Mouse (Mus musculus): ENCODE measurements at regions not wholly inside any gene's neighbourhood (a gene's known extent, or its start where the extent isn't known, plus 50 kb on each side); places are given as distances from the start of the nearest gene placed in this dataset.
"Not testable (repeated sequence)": the region's sequence is repeated elsewhere in the genome, so short reads cannot be mapped to it uniquely, and the experiment has no call there.

DNA sequence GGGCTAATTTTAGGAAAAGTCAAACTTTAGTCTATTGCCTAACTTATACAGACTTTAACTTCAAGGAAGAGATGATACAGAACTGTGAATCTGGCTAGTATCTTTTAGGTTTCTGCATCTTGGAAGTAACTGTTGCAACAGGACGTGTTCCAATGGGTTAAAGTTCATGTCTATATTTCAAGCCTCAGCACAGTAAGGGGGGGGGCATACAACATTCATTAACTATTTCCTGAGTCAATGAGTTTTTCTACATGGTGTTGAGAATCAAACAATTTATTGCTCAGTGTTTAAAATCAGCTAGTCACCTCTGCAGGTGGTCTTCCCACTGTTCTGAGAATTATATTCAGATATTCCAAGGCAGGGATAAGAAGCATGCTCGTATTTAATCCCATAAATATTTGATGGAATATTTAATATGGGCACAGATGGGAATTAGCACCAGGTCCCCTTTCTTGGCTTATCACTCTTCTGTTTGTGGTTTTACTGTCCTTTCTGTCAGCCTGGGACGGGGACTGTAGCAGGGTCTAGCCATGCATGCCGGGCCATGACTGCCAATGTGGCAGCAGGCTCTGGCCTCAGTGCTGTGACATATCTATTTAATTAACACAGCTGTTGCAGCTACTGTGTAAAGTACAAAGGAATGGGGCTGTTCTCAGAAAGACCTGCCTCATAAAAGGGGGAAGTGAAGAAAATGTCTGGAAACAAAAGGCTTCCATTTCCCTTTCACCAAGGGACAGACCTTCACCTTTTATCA lies 201.8 kb upstream of the Rarb start:
- no peaks in the 10 kb centered on the region for H3K4me1 ChIP-seq (replicated peaks; ENCODE audit: control insufficient read depth, insufficient read depth, low read length)
- 27% methylated on average over 4 of the region's 4 CpGs for WGBS
- H3K4me3 ChIP-seq (replicated peaks; ENCODE audit: low read length): no peak overlapping the region
- no peaks in the 10 kb centered on the region for H3K27me3 ChIP-seq (replicated peaks; ENCODE audit: control insufficient read depth, insufficient read depth, low read length)
- no peak overlapping the region for H3K9ac ChIP-seq (replicated peaks; ENCODE audit: low read depth, low read length)
- no peaks in the 10 kb centered on the region for H3K36me3 ChIP-seq (ENCODE audit: control insufficient read depth, insufficient read depth)
- H3K27ac ChIP-seq (ENCODE audit: low read length): no peak overlapping the region
- H3K4me2 ChIP-seq (ENCODE audit: low read length): no peak overlapping the region
- no peaks in the 10 kb centered on the region for H3K9me3 ChIP-seq (ENCODE audit: control insufficient read depth, low read length)
- ATAC-seq: peak; percentile 50; the same call in 1 of the 2 replicates

DNA sequence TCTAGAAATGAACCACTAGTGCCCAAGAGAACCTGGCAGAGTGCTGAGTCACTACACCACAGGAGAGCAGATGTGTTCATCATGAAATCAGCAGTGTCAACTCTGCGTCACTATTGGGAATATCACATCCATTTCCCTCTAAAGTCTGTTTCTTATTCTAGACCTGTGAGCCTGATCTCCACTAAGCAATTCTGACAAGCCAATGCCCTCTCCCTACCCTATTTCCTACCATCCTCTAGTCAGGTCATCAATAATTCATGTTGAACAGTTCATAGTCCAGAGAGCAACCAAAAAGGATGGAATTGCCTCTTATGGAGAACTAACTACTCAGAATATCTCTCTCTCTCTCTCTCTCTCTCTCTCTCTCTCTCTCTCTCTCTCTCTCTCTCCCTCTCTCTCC lies 194.0 kb upstream of the Rarb start:
- Histone ChIP-seq H3K9ac (replicated peaks; ENCODE audit: low read depth, low read length) (no peak overlapping the region), H3K4me1 (replicated peaks; ENCODE audit: control insufficient read depth, insufficient read depth, low read length) (no peaks in the 10 kb centered on the region), H3K27me3 (replicated peaks; ENCODE audit: control insufficient read depth, insufficient read depth, low read length) (no peaks in the 10 kb centered on the region), H3K36me3 (ENCODE audit: control insufficient read depth, insufficient read depth) (no peaks in the 10 kb centered on the region), H3K27ac (ENCODE audit: low read length) (no peak overlapping the region), H3K4me3 (replicated peaks; ENCODE audit: low read length) (no peak overlapping the region), H3K9me3 (ENCODE audit: control insufficient read depth, low read length) (no peaks in the 10 kb centered on the region), H3K4me2 (ENCODE audit: low read length) (no peak overlapping the region)
- no peak for ATAC-seq
- 96% methylated on average over 1 of the region's 1 CpGs for WGBS

DNA sequence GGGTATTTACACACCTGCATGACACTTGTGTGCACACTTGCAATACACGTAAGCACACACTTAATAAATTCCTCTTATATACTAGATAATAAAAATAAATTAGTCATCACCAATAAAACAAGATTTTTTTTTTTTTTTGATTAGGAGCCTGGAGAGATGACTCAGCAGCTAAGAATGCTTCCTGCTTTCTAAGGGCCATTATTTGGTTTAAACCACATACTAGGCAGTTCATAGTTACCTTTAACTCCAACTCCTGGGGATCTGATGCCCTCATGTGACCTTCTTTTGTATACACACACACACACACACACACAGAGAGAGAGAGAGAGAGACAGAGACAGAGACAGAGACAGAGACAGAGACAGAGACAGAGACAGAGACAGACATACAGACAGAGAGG lies 193.2 kb upstream of the Rarb start:
- H3K36me3 ChIP-seq (ENCODE audit: control insufficient read depth, insufficient read depth): no peaks in the 10 kb centered on the region
- no peaks in the 10 kb centered on the region for H3K4me1 ChIP-seq (replicated peaks; ENCODE audit: control insufficient read depth, insufficient read depth, low read length)
- no peak for ATAC-seq
- H3K9me3 ChIP-seq (ENCODE audit: control insufficient read depth, low read length): no peaks in the 10 kb centered on the region
- WGBS: 96% methylated on average over 1 of the region's 1 CpGs
- no peak overlapping the region for H3K4me2 ChIP-seq (ENCODE audit: low read length)
- no peak overlapping the region for H3K9ac ChIP-seq (replicated peaks; ENCODE audit: low read depth, low read length)
- no peaks in the 10 kb centered on the region for H3K27me3 ChIP-seq (replicated peaks; ENCODE audit: control insufficient read depth, insufficient read depth, low read length)
- H3K27ac ChIP-seq (ENCODE audit: low read length): no peak overlapping the region
- H3K4me3 ChIP-seq (replicated peaks; ENCODE audit: low read length): no peak overlapping the region

DNA sequence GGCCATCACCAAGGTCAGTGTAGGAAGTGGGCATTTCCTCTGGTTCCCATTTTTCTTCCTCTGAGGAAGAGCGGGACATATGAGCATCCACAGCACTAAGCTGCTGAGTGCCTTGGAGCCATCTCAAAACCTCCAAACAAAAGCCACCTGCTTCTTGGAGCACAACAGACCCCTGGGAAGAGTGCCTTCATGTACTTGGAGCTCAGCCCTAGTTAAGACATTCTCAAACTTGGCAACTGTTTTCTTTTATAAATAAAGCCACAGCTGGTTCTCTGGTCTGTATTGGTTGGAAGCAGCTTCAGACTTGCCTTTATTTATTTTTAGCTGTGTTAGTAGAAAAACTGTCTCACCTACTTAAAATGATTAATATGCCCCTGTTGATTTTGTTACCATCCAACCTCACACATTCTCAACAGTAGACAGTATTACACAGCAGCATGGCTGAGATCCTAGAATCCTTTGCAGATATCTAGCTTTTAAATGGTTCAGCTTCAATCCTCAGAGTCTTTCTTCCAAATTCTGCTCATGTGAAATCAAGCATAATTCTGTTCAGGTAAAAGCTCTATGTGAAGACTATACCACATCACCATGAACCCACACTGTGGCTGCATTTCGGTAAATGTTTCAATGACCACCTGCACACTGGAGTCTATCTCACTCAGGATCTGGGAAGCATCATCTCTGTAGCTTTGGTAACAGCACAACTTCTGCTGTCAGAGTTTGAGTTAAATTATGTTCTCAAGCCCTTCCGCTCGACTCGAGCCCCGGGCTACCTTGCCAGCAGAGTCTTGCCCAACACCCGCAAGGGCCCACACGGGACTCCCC lies 186.4 kb upstream of the Rarb start:
- Histone ChIP-seq H3K27me3 (replicated peaks; ENCODE audit: control insufficient read depth, insufficient read depth, low read length) (no peaks in the 10 kb centered on the region), H3K27ac (ENCODE audit: low read length) (no peak overlapping the region), H3K9ac (replicated peaks; ENCODE audit: low read depth, low read length) (no peak overlapping the region), H3K4me3 (replicated peaks; ENCODE audit: low read length) (no peak overlapping the region), H3K4me2 (ENCODE audit: low read length) (no peak overlapping the region), H3K36me3 (ENCODE audit: control insufficient read depth, insufficient read depth) (no peaks in the 10 kb centered on the region), H3K4me1 (replicated peaks; ENCODE audit: control insufficient read depth, insufficient read depth, low read length) (no peaks in the 10 kb centered on the region), H3K9me3 (ENCODE audit: control insufficient read depth, low read length) (no peaks in the 10 kb centered on the region)
- ATAC-seq: no peak
- WGBS: 93% methylated on average over 8 of the region's 8 CpGs

DNA sequence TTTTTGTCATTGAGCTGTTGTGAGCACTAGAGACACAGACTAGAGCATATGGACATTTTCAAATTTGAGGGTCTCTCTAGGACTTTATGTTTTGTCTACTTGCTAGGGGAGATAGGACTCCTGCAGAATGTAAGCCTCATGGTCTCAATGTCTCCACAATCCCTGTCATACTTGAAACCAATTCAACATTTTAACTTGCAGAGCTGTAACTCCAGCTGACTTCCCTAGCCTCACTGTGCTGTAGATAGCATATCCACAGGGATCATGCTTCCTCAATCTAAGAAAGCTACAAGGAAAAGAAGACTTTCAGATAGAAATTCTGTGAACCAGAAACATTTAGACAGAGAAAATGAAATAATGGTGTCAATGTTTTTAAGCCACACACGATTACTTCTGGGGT lies 185.8 kb upstream of the Rarb start:
- H3K9me3 ChIP-seq (ENCODE audit: control insufficient read depth, low read length): no peaks in the 10 kb centered on the region
- no peaks in the 10 kb centered on the region for H3K27me3 ChIP-seq (replicated peaks; ENCODE audit: control insufficient read depth, insufficient read depth, low read length)
- no peak for ATAC-seq
- no peaks in the 10 kb centered on the region for H3K4me1 ChIP-seq (replicated peaks; ENCODE audit: control insufficient read depth, insufficient read depth, low read length)
- no peaks in the 10 kb centered on the region for H3K36me3 ChIP-seq (ENCODE audit: control insufficient read depth, insufficient read depth)
- no peak overlapping the region for H3K4me2 ChIP-seq (ENCODE audit: low read length)
- 89% methylated on average over 1 of the region's 1 CpGs for WGBS
- no peak overlapping the region for H3K9ac ChIP-seq (replicated peaks; ENCODE audit: low read depth, low read length)
- H3K4me3 ChIP-seq (replicated peaks; ENCODE audit: low read length): no peak overlapping the region
- H3K27ac ChIP-seq (ENCODE audit: low read length): no peak overlapping the region

DNA sequence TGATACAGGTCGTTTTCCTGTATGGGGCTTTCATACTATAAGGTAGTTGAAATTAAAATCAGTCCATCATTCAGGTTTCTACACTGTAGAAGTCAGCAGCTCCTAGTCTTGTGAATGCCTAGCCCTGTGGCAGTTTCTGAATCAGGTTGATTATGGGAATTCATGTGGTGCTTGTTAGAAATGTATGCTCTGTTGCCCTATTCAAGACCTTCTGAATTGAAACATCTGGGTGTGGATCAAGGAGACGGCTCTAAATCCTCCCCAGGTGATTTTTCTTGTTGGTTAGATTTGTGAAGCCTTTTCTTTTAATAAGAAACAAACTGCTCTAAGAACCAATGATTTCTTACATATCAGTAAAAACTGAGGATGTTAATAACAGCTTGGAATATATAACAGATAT lies 177.8 kb upstream of the Rarb start:
- Histone ChIP-seq H3K4me1 (replicated peaks; ENCODE audit: control insufficient read depth, insufficient read depth, low read length) (no peaks in the 10 kb centered on the region), H3K9me3 (ENCODE audit: control insufficient read depth, low read length) (no peaks in the 10 kb centered on the region), H3K27me3 (replicated peaks; ENCODE audit: control insufficient read depth, insufficient read depth, low read length) (no peaks in the 10 kb centered on the region), H3K4me3 (replicated peaks; ENCODE audit: low read length) (no peak overlapping the region), H3K36me3 (ENCODE audit: control insufficient read depth, insufficient read depth) (no peaks in the 10 kb centered on the region), H3K27ac (ENCODE audit: low read length) (no peak overlapping the region), H3K4me2 (ENCODE audit: low read length) (no peak overlapping the region), H3K9ac (replicated peaks; ENCODE audit: low read depth, low read length) (no peak overlapping the region)
- 55% methylated on average over 2 of the region's 2 CpGs for WGBS
- no peak for ATAC-seq

DNA sequence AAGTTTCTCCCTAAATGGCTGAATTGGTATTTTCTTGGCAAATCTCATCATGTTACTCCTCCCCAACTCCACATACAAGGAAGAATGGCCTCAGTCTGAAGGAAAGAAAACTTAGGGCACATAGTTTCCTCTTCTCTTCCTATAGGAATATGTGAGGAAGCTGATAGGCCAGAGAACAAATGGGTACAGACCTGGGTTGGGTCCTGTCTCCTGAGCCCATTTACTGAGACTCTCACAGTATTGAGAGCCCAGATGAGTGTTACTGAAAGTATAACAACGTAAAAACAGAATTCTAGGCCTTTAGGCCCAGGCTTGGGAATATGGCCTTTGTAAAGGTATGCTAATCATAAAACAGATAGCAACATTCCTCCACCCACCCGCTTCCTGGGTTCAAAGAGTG lies 152.0 kb upstream of the Rarb start:
- not testable (repeated sequence) for H3K9ac ChIP-seq (replicated peaks; ENCODE audit: low read depth, low read length); H3K9me3 ChIP-seq (ENCODE audit: control insufficient read depth, low read length); H3K27me3 ChIP-seq (replicated peaks; ENCODE audit: control insufficient read depth, insufficient read depth, low read length); ATAC-seq; H3K4me2 ChIP-seq (ENCODE audit: low read length); H3K4me3 ChIP-seq (replicated peaks; ENCODE audit: low read length); H3K36me3 ChIP-seq (ENCODE audit: control insufficient read depth, insufficient read depth); H3K27ac ChIP-seq (ENCODE audit: low read length); H3K4me1 ChIP-seq (replicated peaks; ENCODE audit: control insufficient read depth, insufficient read depth, low read length)
- WGBS: 90% methylated on average over 2 of the region's 2 CpGs

DNA sequence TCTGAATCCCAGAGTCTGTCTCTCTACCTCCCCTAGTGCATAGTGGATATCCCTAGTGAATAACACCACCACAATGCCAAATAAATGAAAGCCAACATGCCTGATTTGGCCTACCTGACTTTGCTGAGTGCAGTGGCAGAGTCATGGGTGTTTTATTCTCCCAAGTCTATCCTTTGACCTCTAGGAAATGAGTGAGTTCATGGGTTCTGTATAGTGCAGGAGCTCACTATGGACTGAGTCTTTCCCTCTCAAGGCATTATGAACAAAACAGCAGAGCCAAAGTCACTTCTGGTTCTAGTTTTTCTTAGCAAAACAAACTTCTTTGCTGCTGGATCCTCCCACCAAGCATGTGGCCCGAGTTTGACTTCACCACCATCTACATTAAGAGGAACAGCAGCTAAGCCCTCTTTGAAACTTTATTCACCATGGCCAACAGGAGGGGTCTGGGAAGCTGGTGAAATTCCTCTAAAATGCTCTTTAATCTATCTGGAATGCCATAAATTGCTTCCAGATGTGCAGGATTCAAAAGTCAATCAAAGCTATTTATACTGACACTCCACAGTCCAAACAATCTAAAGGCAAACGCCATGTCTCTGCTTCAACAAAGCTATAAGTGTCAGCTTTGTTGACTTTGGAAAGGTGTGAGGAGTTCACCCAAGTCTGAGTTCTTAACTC lies 145.9 kb upstream of the Rarb start:
- Histone ChIP-seq H3K4me1 (replicated peaks; ENCODE audit: control insufficient read depth, insufficient read depth, low read length) (no peaks in the 10 kb centered on the region), H3K9ac (replicated peaks; ENCODE audit: low read depth, low read length) (no peak overlapping the region), H3K4me3 (replicated peaks; ENCODE audit: low read length) (no peak overlapping the region), H3K36me3 (ENCODE audit: control insufficient read depth, insufficient read depth) (no peaks in the 10 kb centered on the region), H3K27ac (ENCODE audit: low read length) (no peak overlapping the region), H3K9me3 (ENCODE audit: control insufficient read depth, low read length) (no peaks in the 10 kb centered on the region), H3K4me2 (ENCODE audit: low read length) (no peak overlapping the region), H3K27me3 (replicated peaks; ENCODE audit: control insufficient read depth, insufficient read depth, low read length) (no peaks in the 10 kb centered on the region)
- no peak for ATAC-seq
- 71% methylated on average over 2 of the region's 2 CpGs for WGBS

DNA sequence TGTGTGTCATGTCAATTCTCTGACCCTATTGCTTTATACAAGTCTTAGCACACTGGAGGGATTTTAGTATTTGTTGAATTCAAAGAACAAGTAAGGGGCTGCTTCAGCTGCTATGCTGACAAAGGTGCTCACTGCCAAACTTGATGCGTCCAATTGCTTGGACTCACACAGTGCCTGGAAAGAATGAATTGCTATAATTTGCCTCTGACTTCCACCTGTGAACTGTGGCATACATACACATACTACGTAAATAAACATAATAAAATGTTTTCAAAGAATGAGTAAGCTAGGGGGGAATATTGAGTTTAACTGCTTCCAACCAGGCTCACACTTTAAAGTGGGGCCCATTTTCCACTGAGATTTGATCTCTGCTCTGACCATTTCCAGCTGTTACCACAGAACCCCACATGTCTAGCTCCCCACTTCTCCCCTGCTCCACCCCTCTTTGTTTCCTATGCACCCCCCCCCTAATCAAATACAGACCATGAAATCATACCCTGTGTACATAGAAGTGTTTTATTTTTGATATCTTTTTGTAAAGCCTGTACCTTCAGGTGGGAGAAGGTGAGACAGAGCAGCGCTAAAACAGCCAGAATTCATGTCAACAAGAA lies 143.4 kb upstream of the Rarb start:
- Histone ChIP-seq H3K4me1 (replicated peaks; ENCODE audit: control insufficient read depth, insufficient read depth, low read length) (no peaks in the 10 kb centered on the region), H3K27me3 (replicated peaks; ENCODE audit: control insufficient read depth, insufficient read depth, low read length) (no peaks in the 10 kb centered on the region), H3K36me3 (ENCODE audit: control insufficient read depth, insufficient read depth) (no peaks in the 10 kb centered on the region), H3K4me3 (replicated peaks; ENCODE audit: low read length) (no peak overlapping the region), H3K4me2 (ENCODE audit: low read length) (no peak overlapping the region), H3K9me3 (ENCODE audit: control insufficient read depth, low read length) (no peaks in the 10 kb centered on the region), H3K9ac (replicated peaks; ENCODE audit: low read depth, low read length) (no peak overlapping the region), H3K27ac (ENCODE audit: low read length) (no peak overlapping the region)
- WGBS: 80% methylated on average over 3 of the region's 3 CpGs
- ATAC-seq: no peak
